Mouse (Mus musculus): ENCODE results near the gene Umod.

DNA sequence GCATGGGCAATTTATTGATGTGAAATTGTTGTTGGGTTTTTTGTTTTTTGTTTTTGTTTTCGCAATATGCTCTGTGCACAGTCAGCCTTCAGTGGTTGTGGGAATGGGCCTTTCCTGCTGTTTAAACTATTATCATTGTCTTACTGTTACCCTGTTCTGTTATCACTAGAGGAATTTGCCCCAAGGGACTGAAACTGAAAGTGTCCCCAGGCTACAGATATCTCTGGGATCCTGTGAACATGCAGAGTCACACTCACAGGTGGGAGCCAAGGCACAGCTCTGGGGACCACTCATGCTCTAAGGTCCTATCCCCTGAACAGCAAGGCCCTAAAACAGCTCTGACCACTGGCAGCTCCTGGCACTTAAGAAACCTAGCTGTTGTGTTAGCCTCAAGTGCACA, 48.1 kb upstream of the Umod start:
- TF ChIP-seq CTCF (IDR thresholded peaks at IDR 0.05; ENCODE audit: insufficient read depth, low read depth, low read length) (no peak), POLR2A (IDR thresholded peaks at IDR 0.05; ENCODE audit: insufficient read depth, low read depth, low read length) (no peak)

All from olfactory bulb, adult 2 months (tissue).